Mouse (Mus musculus): Measurements from ENCODE around the gene Trappc6a. TPM values are rescaled to one million over a fixed set of nuclear protein-coding genes. Genes with fewer than 3 reads are reported as not detected.
A peak's percentile ranks its signal among the peaks of the same experiment; 100 is the strongest.

The Trappc6a gene
- polyA plus RNA-seq, 1 experiment = 23.5 TPM

- Histone ChIP-seq H3K9me3 (replicated peaks; ENCODE audit: control insufficient read depth, insufficient read depth, low read length, poor library complexity, severe bottlenecking) (no peaks in the 10 kb centered on the region), H3K4me3 (ENCODE audit: low read depth, low read length) (no peak overlapping the region), H3K27me3 (ENCODE audit: control insufficient read depth, insufficient read depth, low read length, poor library complexity, severe bottlenecking) (no peaks in the 10 kb centered on the region), H3K4me1 (ENCODE audit: control insufficient read depth, insufficient read depth, low read length) (no peaks in the 10 kb centered on the region), H3K36me3 (ENCODE audit: control insufficient read depth, insufficient read depth, low read length, poor library complexity, severe bottlenecking) (no peaks in the 10 kb centered on the region), H3K27ac (ENCODE audit: insufficient read depth, low read length) (no peak overlapping the region), H3K9ac (ENCODE audit: low read depth, poor library complexity, severe bottlenecking) (no peak overlapping the region)
- TF ChIP-seq POLR2A (IDR thresholded peaks at IDR 0.05; ENCODE audit: insufficient read depth, low read length) (no peak), EP300 (IDR thresholded peaks at IDR 0.05; ENCODE audit: insufficient read depth, low read depth, low read length) (no peak), CTCF (IDR thresholded peaks at IDR 0.05; ENCODE audit: low read depth, low read length) (no peak)
Observed at GRCm38 (mm10) chr7:19462443-19462842, 45.8 kb upstream of the Trappc6a start.

- Histone ChIP-seq H3K36me3 (ENCODE audit: control insufficient read depth, insufficient read depth, low read length, poor library complexity, severe bottlenecking) (no peaks in the 10 kb centered on the region), H3K27ac (ENCODE audit: insufficient read depth, low read length) (no peak within 1 kb of the TSS), H3K27me3 (ENCODE audit: control insufficient read depth, insufficient read depth, low read length, poor library complexity, severe bottlenecking) (no peaks in the 10 kb centered on the region), H3K4me1 (ENCODE audit: control insufficient read depth, insufficient read depth, low read length) (no peaks in the 10 kb centered on the region), H3K9ac (ENCODE audit: low read depth, poor library complexity, severe bottlenecking) (no peak within 1 kb of the TSS), H3K4me3 (ENCODE audit: low read depth, low read length) (no peak within 1 kb of the TSS), H3K9me3 (replicated peaks; ENCODE audit: control insufficient read depth, insufficient read depth, low read length, poor library complexity, severe bottlenecking) (no peaks in the 10 kb centered on the region)
- TF ChIP-seq CTCF (IDR thresholded peaks at IDR 0.05; ENCODE audit: low read depth, low read length) (no peak), EP300 (IDR thresholded peaks at IDR 0.05; ENCODE audit: insufficient read depth, low read depth, low read length) (no peak), POLR2A (IDR thresholded peaks at IDR 0.05; ENCODE audit: insufficient read depth, low read length) (no peak)
Observed at GRCm38 (mm10) chr7:19462884-19463381, 45.3 kb upstream of the Trappc6a start, which contains the start of gene Exoc3l2. TSS of gene Exoc3l2 (plus strand) at chr7:19463331.

- Histone ChIP-seq H3K27me3 (ENCODE audit: control insufficient read depth, insufficient read depth, low read length, poor library complexity, severe bottlenecking) (no peaks in the 10 kb centered on the region), H3K9me3 (replicated peaks; ENCODE audit: control insufficient read depth, insufficient read depth, low read length, poor library complexity, severe bottlenecking) (no peaks in the 10 kb centered on the region), H3K36me3 (ENCODE audit: control insufficient read depth, insufficient read depth, low read length, poor library complexity, severe bottlenecking) (no peaks in the 10 kb centered on the region), H3K27ac (ENCODE audit: insufficient read depth, low read length) (no peak overlapping the region), H3K4me1 (ENCODE audit: control insufficient read depth, insufficient read depth, low read length) (peaks cover 4% of the 10 kb centered on the region), H3K9ac (ENCODE audit: low read depth, poor library complexity, severe bottlenecking) (peak overlapping the region; percentile 7; the same call in 1 of the 2 replicates), H3K4me3 (ENCODE audit: low read depth, low read length) (peak overlapping the region; percentile 13; the same call in 1 of the 2 replicates)
- no peak for TF ChIP-seq EP300 (IDR thresholded peaks at IDR 0.05; ENCODE audit: insufficient read depth, low read depth, low read length)
- TF ChIP-seq POLR2A (IDR thresholded peaks at IDR 0.05; ENCODE audit: insufficient read depth, low read length) = no peak
- no peak for TF ChIP-seq CTCF (IDR thresholded peaks at IDR 0.05; ENCODE audit: low read depth, low read length)
Observed at GRCm38 (mm10) chr7:19464367-19465307, 43.6 kb upstream of the Trappc6a start.

- no peaks in the 10 kb centered on the region for H3K9me3 ChIP-seq (replicated peaks; ENCODE audit: control insufficient read depth, insufficient read depth, low read length, poor library complexity, severe bottlenecking)
- H3K36me3 ChIP-seq (ENCODE audit: control insufficient read depth, insufficient read depth, low read length, poor library complexity, severe bottlenecking) = no peaks in the 10 kb centered on the region
- no peak overlapping the region for H3K4me3 ChIP-seq (ENCODE audit: low read depth, low read length)
- TF ChIP-seq POLR2A (IDR thresholded peaks at IDR 0.05; ENCODE audit: insufficient read depth, low read length) = no peak
- H3K4me1 ChIP-seq (ENCODE audit: control insufficient read depth, insufficient read depth, low read length) = peaks cover 4% of the 10 kb centered on the region
- no peak overlapping the region for H3K9ac ChIP-seq (ENCODE audit: low read depth, poor library complexity, severe bottlenecking)
- no peaks in the 10 kb centered on the region for H3K27me3 ChIP-seq (ENCODE audit: control insufficient read depth, insufficient read depth, low read length, poor library complexity, severe bottlenecking)
- no peak overlapping the region for H3K27ac ChIP-seq (ENCODE audit: insufficient read depth, low read length)
Observed at GRCm38 (mm10) chr7:19466602-19467145, 41.5 kb upstream of the Trappc6a start.

GRCm38 (mm10) chr7:19467638-19468037, 40.6 kb upstream of the Trappc6a start:
- no peaks in the 10 kb centered on the region for H3K9me3 ChIP-seq (replicated peaks; ENCODE audit: control insufficient read depth, insufficient read depth, low read length, poor library complexity, severe bottlenecking)
- no peaks in the 10 kb centered on the region for H3K36me3 ChIP-seq (ENCODE audit: control insufficient read depth, insufficient read depth, low read length, poor library complexity, severe bottlenecking)
- no peaks in the 10 kb centered on the region for H3K27me3 ChIP-seq (ENCODE audit: control insufficient read depth, insufficient read depth, low read length, poor library complexity, severe bottlenecking)
- peaks cover 4% of the 10 kb centered on the region for H3K4me1 ChIP-seq (ENCODE audit: control insufficient read depth, insufficient read depth, low read length)
- H3K9ac ChIP-seq (ENCODE audit: low read depth, poor library complexity, severe bottlenecking) = no peak overlapping the region
- H3K4me3 ChIP-seq (ENCODE audit: low read depth, low read length) = no peak overlapping the region
- H3K27ac ChIP-seq (ENCODE audit: insufficient read depth, low read length) = no peak overlapping the region
- TF ChIP-seq EP300 (IDR thresholded peaks at IDR 0.05; ENCODE audit: insufficient read depth, low read depth, low read length) = no peak
- no peak for TF ChIP-seq POLR2A (IDR thresholded peaks at IDR 0.05; ENCODE audit: insufficient read depth, low read length)
- no peak for TF ChIP-seq CTCF (IDR thresholded peaks at IDR 0.05; ENCODE audit: low read depth, low read length)

- Histone ChIP-seq H3K4me1 (ENCODE audit: control insufficient read depth, insufficient read depth, low read length) (peaks cover 4% of the 10 kb centered on the region), H3K36me3 (ENCODE audit: control insufficient read depth, insufficient read depth, low read length, poor library complexity, severe bottlenecking) (no peaks in the 10 kb centered on the region), H3K9ac (ENCODE audit: low read depth, poor library complexity, severe bottlenecking) (no peak overlapping the region), H3K4me3 (ENCODE audit: low read depth, low read length) (no peak overlapping the region), H3K27me3 (ENCODE audit: control insufficient read depth, insufficient read depth, low read length, poor library complexity, severe bottlenecking) (no peaks in the 10 kb centered on the region), H3K27ac (ENCODE audit: insufficient read depth, low read length) (no peak overlapping the region), H3K9me3 (replicated peaks; ENCODE audit: control insufficient read depth, insufficient read depth, low read length, poor library complexity, severe bottlenecking) (no peaks in the 10 kb centered on the region)
- TF ChIP-seq EP300 (IDR thresholded peaks at IDR 0.05; ENCODE audit: insufficient read depth, low read depth, low read length) = no peak
- no peak for TF ChIP-seq POLR2A (IDR thresholded peaks at IDR 0.05; ENCODE audit: insufficient read depth, low read length)
- TF ChIP-seq CTCF (IDR thresholded peaks at IDR 0.05; ENCODE audit: low read depth, low read length) = no peak
Observed at GRCm38 (mm10) chr7:19468279-19468678, 39.9 kb upstream of the Trappc6a start.
